Mouse (Mus musculus): ENCODE measurements at regions not wholly inside any gene's neighbourhood (a gene's known extent, or its start where the extent isn't known, plus 50 kb on each side); places are given as distances from the start of the nearest gene placed in this dataset.

DNA sequence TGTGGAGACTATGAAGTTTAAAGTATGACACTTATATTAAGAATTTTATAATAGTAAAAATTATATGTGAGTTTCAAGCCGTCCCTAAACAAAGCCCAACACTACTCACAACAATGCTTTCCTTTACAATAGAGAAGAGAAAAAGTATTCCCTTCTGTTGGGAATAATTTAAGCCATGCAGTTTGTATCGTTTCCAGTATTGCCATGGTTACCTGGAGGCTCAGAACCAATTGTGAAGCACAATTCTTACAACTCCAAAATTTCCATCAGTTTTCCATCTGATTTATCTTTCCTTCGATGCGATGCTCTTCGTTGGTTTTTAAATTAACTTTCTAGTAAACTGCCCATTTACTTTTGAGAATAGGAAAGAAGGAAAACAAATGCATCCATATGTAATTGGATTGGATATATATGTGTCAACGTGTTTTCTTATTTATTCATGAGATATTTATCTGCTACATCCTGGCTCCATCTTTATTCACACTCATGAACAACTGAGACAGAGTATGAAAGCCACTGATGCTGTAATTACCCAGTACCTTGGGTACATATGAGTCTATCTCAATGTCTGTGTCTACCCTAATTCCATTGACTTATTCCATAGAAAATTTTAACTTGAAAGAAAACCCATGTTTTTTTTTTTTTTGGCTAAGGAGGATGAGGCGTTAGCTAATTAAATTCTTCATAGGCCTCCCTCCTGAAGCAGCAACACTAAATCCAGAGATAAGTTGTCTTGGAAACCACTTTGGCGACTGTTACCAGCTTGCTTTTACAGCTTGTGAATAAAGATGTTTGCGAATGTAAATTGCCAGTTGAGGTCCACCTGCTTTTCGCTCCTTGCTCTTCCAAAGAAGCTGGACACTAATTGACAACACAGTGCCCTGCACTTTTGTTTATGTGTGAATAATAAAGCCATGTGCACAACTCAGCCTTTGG, 72.8 kb upstream of the 4933412E24Rik start:
- H3K4me1 ChIP-seq (ENCODE audit: control insufficient read depth in 1 of 2, insufficient read depth in 2 of 2, low read length in 2 of 2), result no peaks in the 10 kb centered on the region
- no peak overlapping the region for H3K9ac ChIP-seq (ENCODE audit: control insufficient read depth, low read depth, low read length, poor library complexity, severe bottlenecking)
- H3K9me3 ChIP-seq (replicated peaks; ENCODE audit: insufficient read depth, low read length), result no peaks in the 10 kb centered on the region
- TF ChIP-seq MAFK (IDR thresholded peaks at IDR 0.05; ENCODE audit: borderline replicate concordance, low read depth, low read length), result no peak
- TF ChIP-seq ZNF384 (IDR thresholded peaks at IDR 0.05; ENCODE audit: low read depth, low read length), result no peak
- TF ChIP-seq EP300 (IDR thresholded peaks at IDR 0.05; ENCODE audit: low read depth in 1 of 2, low read length in 2 of 2), result no peak
- TF ChIP-seq BHLHE40 (IDR thresholded peaks at IDR 0.05; ENCODE audit: borderline replicate concordance, low read depth, low read length), result no peak
- no peak for TF ChIP-seq ELF1 (IDR thresholded peaks at IDR 0.05; ENCODE audit: low read depth, low read length)
- TF ChIP-seq POLR2AphosphoS5 (IDR thresholded peaks at IDR 0.05; ENCODE audit: borderline replicate concordance, low read depth, low read length), result no peak
- TF ChIP-seq SIN3A (IDR thresholded peaks at IDR 0.05; ENCODE audit: low read length), result no peak
- no peak for TF ChIP-seq UBTF (IDR thresholded peaks at IDR 0.05; ENCODE audit: borderline replicate concordance, insufficient read depth, low read depth, low read length)
- TF ChIP-seq TBP (IDR thresholded peaks at IDR 0.05; ENCODE audit: low read depth, low read length), result no peak
- no peak for TF ChIP-seq POLR2AphosphoS2 (IDR thresholded peaks at IDR 0.05; ENCODE audit: low read length)
- no peak for TF ChIP-seq GABPA (IDR thresholded peaks at IDR 0.05; ENCODE audit: low read depth, low read length)
- no peak for TF ChIP-seq MEF2A (IDR thresholded peaks at IDR 0.05; ENCODE audit: extremely low read depth, insufficient replicate concordance, low read depth, low read length, poor library complexity, severe bottlenecking)
- TF ChIP-seq NELFE (IDR thresholded peaks at IDR 0.05; ENCODE audit: low read depth, low read length), result no peak
- no peak for TF ChIP-seq ZMIZ1 (IDR thresholded peaks at IDR 0.05; ENCODE audit: low read depth, low read length)
- TF ChIP-seq ZC3H11A (IDR thresholded peaks at IDR 0.05; ENCODE audit: low read depth, low read length), result no peak
- no peak for TF ChIP-seq ETS1 (IDR thresholded peaks at IDR 0.05; ENCODE audit: low read depth, low read length)
- H3K4me3 ChIP-seq (ENCODE audit: control insufficient read depth in 1 of 2, insufficient read depth in 1 of 2, low read depth in 2 of 2, low read length in 2 of 2), result no peak overlapping the region
- no peaks in the 10 kb centered on the region for H3K27me3 ChIP-seq (ENCODE audit: control insufficient read depth in 1 of 2, insufficient read depth in 2 of 2, low read length in 2 of 2)
- no peaks in the 10 kb centered on the region for H3K36me3 ChIP-seq (ENCODE audit: control insufficient read depth in 1 of 2, insufficient read depth in 2 of 2, low read length in 2 of 2)
- H3K27ac ChIP-seq (ENCODE audit: control insufficient read depth, low read depth, low read length), result no peak overlapping the region
- no peaks in the 10 kb centered on the region for H3K79me2 ChIP-seq (ENCODE audit: control insufficient read depth, insufficient read depth, low read length, poor library complexity)
- DNase-seq (ENCODE audit: low read depth, low spot score), result no peak

Data from MEL (cell line).